Mouse (Mus musculus): Measurements from ENCODE around the gene Gm42906. TPM values are rescaled to one million over a fixed set of nuclear protein-coding genes. Genes with fewer than 3 reads are reported as not detected.

Gene Gm42906
- total and polyA plus RNA-seq, 2 experiments from 2014 or later, result not detected

DNA sequence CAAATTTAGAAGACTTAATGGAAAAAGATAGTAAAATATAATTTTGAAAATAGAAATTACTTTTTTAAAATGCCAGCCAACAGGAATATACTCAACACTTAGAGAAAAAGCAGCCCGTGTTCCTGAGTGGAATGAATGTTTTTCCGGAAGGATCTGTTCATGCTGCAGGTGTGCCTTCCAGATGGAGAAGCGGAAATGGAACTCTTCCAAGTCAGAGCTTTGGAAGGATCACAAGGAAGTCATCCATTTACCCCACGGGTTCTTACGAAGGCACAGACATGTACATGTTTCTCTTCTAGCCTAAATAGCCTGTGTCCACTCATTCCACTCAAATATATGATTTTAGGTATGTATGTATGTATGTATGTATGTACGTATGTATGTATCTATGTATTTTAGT, 337.0 kb downstream of the Gm42906 start:
- Histone ChIP-seq H3K27me3 (ENCODE audit: insufficient read depth, low read length) (no peaks in the 10 kb centered on the region), H3K9me3 (ENCODE audit: low read length) (no peaks in the 10 kb centered on the region), H3K4me1 (ENCODE audit: insufficient read depth, low read length) (peaks cover 5% of the 10 kb centered on the region; the same call in 1 of the 2 replicates), H3K36me3 (ENCODE audit: insufficient read depth, low read length) (no peaks in the 10 kb centered on the region), H3K4me3 (ENCODE audit: low read length) (no peak overlapping the region), H3K9ac (replicated peaks; ENCODE audit: low read length) (no peak overlapping the region), H3K4me2 (ENCODE audit: low read depth, low read length) (no peak overlapping the region), H3K27ac (no peak overlapping the region)
- DNase-seq (ENCODE audit: low spot score) (no peak), ATAC-seq (no peak)
- 87% methylated on average over 6 of the region's 6 CpGs for WGBS
- no peak for TF ChIP-seq CTCF (IDR thresholded peaks at IDR 0.05; ENCODE audit: low read depth)

DNA sequence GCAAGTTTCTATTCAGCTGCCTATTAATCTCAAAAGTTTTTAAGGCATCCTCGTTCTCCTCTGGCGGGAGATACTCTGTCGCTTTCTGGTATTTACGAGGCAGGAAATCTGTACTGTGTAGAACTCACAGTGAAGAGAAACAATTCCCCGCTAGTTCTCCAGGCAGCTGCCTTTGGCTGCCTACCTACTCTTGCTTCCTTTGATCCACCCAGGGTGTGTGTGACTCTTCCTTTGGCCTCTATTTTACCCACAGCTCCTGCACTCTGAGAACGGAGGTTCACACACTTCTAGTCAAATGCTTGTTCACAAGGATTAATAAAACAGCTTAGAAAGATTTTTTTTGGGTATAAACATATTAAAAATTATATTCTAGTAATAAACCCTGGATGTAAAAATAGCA, 338.8 kb downstream of the Gm42906 start:
- Histone ChIP-seq H3K27ac (no peak overlapping the region), H3K27me3 (ENCODE audit: insufficient read depth, low read length) (no peaks in the 10 kb centered on the region), H3K36me3 (ENCODE audit: insufficient read depth, low read length) (no peaks in the 10 kb centered on the region), H3K9ac (replicated peaks; ENCODE audit: low read length) (no peak overlapping the region), H3K4me3 (ENCODE audit: low read length) (no peak overlapping the region), H3K4me2 (ENCODE audit: low read depth, low read length) (no peak overlapping the region), H3K4me1 (ENCODE audit: insufficient read depth, low read length) (peaks cover 5% of the 10 kb centered on the region; the same call in 1 of the 2 replicates), H3K9me3 (ENCODE audit: low read length) (no peaks in the 10 kb centered on the region)
- no peak for ATAC-seq
- TF ChIP-seq CTCF (IDR thresholded peaks at IDR 0.05; ENCODE audit: low read depth), result no peak
- no peak for DNase-seq (ENCODE audit: low spot score)
- 68% methylated on average over 6 of the region's 6 CpGs for WGBS

DNA sequence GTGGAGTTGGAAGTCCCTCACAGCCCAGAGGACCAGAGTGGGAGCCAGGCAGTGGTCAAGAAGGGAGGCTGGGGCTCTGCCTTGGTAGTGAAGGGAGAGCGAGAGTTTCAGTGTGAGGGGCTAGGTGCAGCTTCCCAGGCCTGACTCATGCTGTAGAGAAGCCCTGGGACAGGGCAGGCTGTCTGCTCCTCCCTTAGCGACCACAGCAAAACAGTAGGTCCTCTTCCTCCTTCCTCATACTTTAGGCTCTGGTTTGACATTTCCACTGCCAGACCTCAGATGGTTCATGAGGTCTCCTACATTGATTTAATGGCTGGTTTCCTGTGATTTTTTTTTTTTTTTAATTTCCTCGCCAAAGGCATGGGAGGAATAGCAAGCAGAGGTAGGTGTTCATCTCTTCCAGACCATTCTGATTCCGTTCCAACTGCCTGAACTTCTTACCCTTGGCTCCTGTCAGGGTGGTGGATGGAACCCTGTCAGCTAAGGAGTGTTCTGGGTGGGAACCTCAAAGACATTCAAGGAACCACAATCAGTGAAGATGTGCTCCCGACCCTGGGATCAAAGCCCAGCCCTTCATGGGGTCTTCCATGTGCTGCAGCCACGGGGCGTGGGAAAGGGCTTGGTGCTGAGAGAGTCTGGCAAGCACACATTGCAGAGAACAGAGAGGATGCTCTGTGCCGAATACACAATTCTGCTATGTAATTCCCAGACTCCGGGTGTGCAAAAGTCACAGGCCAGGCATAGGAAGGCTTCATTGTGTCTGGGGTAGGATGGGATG, 341.3 kb downstream of the Gm42906 start:
- Histone ChIP-seq H3K27ac (no peak overlapping the region), H3K4me2 (ENCODE audit: low read depth, low read length) (no peak overlapping the region), H3K9me3 (ENCODE audit: low read length) (no peaks in the 10 kb centered on the region), H3K4me1 (ENCODE audit: insufficient read depth, low read length) (peaks cover 5% of the 10 kb centered on the region; the same call in 1 of the 2 replicates), H3K4me3 (ENCODE audit: low read length) (no peak overlapping the region), H3K9ac (replicated peaks; ENCODE audit: low read length) (no peak overlapping the region), H3K27me3 (ENCODE audit: insufficient read depth, low read length) (no peaks in the 10 kb centered on the region), H3K36me3 (ENCODE audit: insufficient read depth, low read length) (no peaks in the 10 kb centered on the region)
- no peak for TF ChIP-seq CTCF (IDR thresholded peaks at IDR 0.05; ENCODE audit: low read depth)
- no peak for DNase-seq (ENCODE audit: low spot score)
- no peak for ATAC-seq
- WGBS, result 68% methylated on average over 9 of the region's 9 CpGs

DNA sequence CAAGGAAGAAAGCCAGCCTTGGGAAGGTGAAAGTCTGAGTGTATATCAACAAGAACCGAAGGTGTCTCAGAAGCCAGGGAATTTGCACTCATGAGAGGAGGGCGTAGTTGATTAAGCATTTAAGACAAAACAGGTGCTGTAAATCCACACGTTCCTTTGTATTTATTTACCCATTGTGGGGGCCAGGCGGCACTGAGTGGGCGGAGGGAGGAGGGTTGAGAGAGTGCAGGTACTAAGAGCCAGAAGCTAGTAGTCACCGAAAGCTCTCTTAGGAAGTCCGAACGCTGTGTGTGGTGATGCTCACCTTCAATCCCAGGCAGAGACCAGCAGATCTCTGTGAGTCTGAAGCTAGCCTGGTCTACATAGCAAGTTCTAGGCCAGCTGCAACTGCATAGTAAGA, 342.2 kb downstream of the Gm42906 start:
- Histone ChIP-seq H3K4me3 (ENCODE audit: low read length) (no peak overlapping the region), H3K27me3 (ENCODE audit: insufficient read depth, low read length) (no peaks in the 10 kb centered on the region), H3K9me3 (ENCODE audit: low read length) (no peaks in the 10 kb centered on the region), H3K9ac (replicated peaks; ENCODE audit: low read length) (no peak overlapping the region), H3K27ac (no peak overlapping the region), H3K4me1 (ENCODE audit: insufficient read depth, low read length) (peaks cover 5% of the 10 kb centered on the region; the same call in 1 of the 2 replicates), H3K36me3 (ENCODE audit: insufficient read depth, low read length) (no peaks in the 10 kb centered on the region), H3K4me2 (ENCODE audit: low read depth, low read length) (no peak overlapping the region)
- ATAC-seq (no peak), DNase-seq (ENCODE audit: low spot score) (no peak)
- WGBS, result 87% methylated on average over 8 of the region's 8 CpGs
- TF ChIP-seq CTCF (IDR thresholded peaks at IDR 0.05; ENCODE audit: low read depth), result no peak

DNA sequence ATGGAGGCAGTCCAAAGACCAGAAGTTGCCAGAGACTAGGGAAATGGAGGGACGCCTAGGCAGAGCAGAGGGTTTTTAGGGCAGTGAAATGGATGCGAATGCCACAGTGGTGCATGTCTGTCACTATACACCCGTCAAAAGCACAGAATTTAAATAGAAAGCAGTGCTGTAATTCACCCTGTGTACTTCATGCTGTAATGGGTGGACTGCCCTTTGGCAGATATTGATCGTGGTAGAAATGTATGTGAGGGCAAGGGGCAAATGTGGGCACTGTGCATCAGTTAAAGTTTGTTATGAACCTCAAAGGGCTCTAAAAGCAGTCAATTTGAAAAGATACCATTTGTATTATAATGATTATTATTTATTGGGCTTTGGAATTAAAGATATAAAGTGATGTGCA, 347.7 kb downstream of the Gm42906 start:
- Histone ChIP-seq H3K4me3 (ENCODE audit: low read length) (no peak overlapping the region), H3K9me3 (ENCODE audit: low read length) (no peaks in the 10 kb centered on the region), H3K9ac (replicated peaks; ENCODE audit: low read length) (no peak overlapping the region), H3K27ac (no peak overlapping the region), H3K4me2 (ENCODE audit: low read depth, low read length) (no peak overlapping the region), H3K36me3 (ENCODE audit: insufficient read depth, low read length) (no peaks in the 10 kb centered on the region), H3K4me1 (ENCODE audit: insufficient read depth, low read length) (no peaks in the 10 kb centered on the region), H3K27me3 (ENCODE audit: insufficient read depth, low read length) (no peaks in the 10 kb centered on the region)
- ATAC-seq (no peak), DNase-seq (ENCODE audit: low spot score) (no peak)
- TF ChIP-seq CTCF (IDR thresholded peaks at IDR 0.05; ENCODE audit: low read depth), result no peak
- 77% methylated on average over 4 of the region's 4 CpGs for WGBS

DNA sequence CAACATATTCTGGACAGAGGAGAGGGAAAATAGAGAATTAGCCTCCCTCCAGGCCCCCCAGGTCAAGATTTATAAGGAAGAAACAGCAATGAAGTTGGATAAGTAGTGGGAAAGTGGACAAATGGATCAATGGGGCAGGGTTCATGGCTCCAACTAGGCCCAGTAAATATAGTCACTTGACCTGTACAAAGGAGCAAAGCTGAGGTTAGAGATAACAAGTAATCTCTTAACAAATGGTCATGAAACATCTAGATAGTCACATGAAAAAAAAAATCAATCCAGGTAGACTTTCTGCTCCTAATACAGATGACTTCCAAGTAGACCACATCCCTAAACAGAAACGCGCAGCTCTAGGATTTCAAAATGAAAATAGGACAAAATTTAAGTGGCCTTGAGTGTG, 350.0 kb downstream of the Gm42906 start:
- no peaks in the 10 kb centered on the region for H3K4me1 ChIP-seq (ENCODE audit: insufficient read depth, low read length)
- H3K4me2 ChIP-seq (ENCODE audit: low read depth, low read length), result no peak overlapping the region
- no peak for ATAC-seq
- TF ChIP-seq CTCF (IDR thresholded peaks at IDR 0.05; ENCODE audit: low read depth), result no peak
- no peaks in the 10 kb centered on the region for H3K36me3 ChIP-seq (ENCODE audit: insufficient read depth, low read length)
- H3K4me3 ChIP-seq (ENCODE audit: low read length), result no peak overlapping the region
- DNase-seq (ENCODE audit: low spot score), result no peak
- no peaks in the 10 kb centered on the region for H3K27me3 ChIP-seq (ENCODE audit: insufficient read depth, low read length)
- H3K9ac ChIP-seq (replicated peaks; ENCODE audit: low read length), result no peak overlapping the region
- WGBS, result 99% methylated on average over 2 of the region's 2 CpGs
- H3K9me3 ChIP-seq (ENCODE audit: low read length), result no peaks in the 10 kb centered on the region
- H3K27ac ChIP-seq, result no peak overlapping the region

DNA sequence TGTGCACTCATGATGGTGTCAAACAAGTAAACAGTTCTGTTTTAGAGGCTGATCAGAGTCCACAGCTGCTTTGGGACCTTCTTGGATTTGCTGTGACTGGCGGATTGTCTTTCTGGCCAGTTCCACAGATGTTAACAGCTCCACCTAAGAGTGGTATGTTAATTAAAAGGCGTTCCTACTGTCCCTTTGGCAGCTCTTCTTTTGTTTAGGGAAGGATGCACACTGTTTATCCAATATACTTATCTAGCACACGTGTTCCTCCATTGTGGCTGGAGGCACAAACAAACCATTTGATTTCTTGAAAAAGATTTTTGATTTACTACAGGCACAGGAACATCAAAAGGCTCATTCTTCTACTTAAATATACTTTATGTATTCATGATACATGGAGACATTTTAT, 351.0 kb downstream of the Gm42906 start:
- H3K27ac ChIP-seq, result no peak overlapping the region
- H3K27me3 ChIP-seq (ENCODE audit: insufficient read depth, low read length), result no peaks in the 10 kb centered on the region
- no peak overlapping the region for H3K4me2 ChIP-seq (ENCODE audit: low read depth, low read length)
- H3K4me3 ChIP-seq (ENCODE audit: low read length), result no peak overlapping the region
- no peak for DNase-seq (ENCODE audit: low spot score)
- H3K9ac ChIP-seq (replicated peaks; ENCODE audit: low read length), result no peak overlapping the region
- TF ChIP-seq CTCF (IDR thresholded peaks at IDR 0.05; ENCODE audit: low read depth), result no peak
- no peaks in the 10 kb centered on the region for H3K36me3 ChIP-seq (ENCODE audit: insufficient read depth, low read length)
- H3K4me1 ChIP-seq (ENCODE audit: insufficient read depth, low read length), result no peaks in the 10 kb centered on the region
- ATAC-seq, result no peak
- no peaks in the 10 kb centered on the region for H3K9me3 ChIP-seq (ENCODE audit: low read length)
- WGBS, result 65% methylated on average over 3 of the region's 3 CpGs
